Mouse (Mus musculus) left cerebral cortex, adult 11 months (tissue): Measurements from ENCODE around the gene 4933427D14Rik.

Experiments
- DNase-seq: peaks from one replicate; pipeline ENCODE4 v3.0.0; 2022; ENCODE audit warnings: low spot score

4933427D14Rik gene

DNA sequence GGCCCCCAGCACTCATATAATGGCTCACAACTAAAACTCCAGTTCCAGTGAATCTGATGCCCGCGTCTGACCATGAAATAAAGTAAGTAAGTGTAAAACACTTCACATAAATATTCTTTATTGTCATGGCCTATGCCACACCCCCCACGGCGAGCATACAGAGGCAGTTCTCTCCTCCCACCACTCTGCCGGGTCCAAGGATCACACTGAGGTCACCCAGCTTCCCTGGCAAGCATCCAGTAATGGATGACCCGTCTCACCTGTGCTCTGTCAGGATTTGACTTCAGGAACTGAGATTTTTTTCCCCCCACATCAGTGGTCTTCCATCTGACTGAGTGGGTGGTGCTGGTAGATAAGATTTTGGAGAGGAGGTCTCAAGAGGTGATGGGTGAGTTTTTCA lies 67.1 kb downstream of the 4933427D14Rik start:
- no peak for DNase-seq

DNA sequence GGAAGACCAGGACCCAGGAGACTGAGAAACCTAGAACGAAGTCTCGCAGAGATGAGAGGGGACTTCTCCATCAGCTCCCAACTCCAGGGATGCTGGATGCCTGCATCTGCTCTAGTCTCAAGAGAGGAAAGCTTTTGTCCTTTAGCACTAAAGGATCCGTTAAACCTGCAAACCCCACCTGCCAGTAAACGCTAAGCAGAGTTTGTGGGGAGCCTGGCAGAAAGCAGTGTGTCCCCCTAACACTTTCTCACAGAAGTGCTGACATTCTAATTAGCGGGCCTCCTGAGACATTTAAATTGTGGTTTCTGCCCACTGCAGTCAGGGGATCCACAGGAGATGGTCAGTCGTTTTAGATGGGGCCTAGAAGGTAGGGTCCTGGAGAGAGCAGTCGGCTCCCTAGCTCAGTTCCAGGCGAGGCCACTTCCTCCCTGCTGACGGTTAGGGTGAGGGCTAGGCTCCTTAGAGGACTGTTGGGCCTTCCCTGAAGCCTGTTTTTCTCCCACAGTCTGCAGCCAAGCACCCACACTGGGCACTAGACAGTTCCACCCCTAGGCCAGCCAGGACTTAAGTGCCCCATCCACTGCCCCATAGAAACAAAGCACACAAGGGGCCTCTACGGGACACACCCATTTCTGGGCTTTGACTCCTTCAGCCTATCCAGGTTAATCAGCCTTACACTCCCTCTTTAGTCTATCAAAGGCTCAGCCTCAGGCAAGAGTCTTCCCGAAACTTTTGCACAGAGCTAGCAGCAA lies 70.9 kb downstream of the 4933427D14Rik start:
- no peak for DNase-seq

DNA sequence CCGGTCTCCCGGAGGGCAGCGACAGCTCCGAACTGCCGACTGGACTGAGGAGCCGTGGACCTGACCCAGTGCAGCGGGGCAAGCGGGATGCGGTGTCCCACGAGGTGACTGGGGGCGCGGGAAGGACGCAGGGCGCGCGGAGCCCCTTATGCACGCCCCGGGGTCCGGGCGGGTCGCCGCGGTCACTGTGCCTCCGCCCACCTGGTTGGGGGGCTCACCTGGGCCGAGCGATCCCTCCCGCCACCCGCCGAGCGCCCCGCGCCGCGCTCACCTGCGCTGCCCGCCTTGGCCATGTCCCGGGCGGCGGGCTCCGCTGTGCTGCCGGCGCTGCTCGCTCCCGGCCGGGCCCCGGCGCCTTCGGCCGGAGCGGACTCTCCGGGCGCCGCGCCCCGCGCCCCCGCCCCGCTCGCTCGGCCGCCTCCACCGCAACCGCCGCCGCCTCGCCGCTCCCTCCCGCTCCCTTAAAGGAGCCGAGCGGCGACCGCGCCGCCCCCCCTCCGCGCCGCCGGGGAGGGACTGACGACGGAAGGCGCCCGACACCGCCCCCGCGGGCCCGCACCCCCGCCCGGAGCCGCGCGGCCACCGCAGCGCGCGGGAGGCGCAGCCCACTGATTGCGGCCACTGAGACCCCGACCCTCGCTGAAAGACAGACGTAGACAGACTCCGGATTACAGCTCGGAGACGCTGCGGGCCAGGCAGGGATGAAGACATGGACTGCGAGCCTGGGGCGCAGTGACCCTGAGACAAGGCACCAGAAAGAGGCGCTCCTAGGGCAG lies 71.7 kb downstream of the 4933427D14Rik start, which contains the start of gene Pitpnm3:
Pitpnm3 (minus strand) TSS at position 396 of the 776 bp plus-strand sequence.
- DNase-seq: no peak

DNA sequence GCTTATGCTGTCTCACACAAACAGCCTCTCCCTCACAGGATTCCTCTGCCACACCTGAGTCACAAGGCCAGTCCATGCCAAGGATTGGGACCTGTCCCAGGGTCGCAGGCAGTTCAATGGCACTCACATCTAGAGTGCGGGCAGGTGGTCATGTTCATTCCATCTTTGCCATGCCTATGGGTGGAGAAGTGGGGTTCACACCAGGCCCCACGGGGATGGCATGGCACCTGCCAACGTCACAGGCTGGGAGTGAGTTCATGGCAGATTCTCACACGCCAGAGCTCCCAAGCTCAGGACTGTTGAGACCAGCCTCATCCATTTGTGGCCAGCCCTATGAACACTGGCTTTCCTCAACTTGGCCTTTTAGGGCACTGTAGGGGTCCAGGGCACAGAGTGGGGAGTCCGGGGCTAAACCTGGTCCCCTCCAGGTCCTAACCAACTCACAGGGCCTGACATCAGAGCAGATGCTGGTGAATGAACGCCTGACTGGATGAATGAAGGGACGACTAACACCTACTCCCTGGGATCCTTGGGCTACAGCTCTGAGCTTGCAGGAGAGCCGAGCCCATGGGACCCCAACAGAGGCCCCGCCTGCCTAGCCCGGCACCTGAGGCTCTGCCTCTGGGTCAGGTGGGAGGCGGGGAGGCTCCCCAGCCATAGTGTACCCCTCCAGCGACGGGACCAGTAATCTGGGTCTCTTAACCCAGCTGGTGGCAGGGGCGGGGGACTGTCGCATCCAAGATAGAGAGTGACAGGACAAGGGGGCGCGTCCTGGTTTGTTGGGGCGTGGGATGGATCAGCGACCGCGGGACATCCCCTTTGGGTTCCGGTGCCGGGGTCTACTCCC lies 72.5 kb downstream of the 4933427D14Rik start:
- DNase-seq: no peak

DNA sequence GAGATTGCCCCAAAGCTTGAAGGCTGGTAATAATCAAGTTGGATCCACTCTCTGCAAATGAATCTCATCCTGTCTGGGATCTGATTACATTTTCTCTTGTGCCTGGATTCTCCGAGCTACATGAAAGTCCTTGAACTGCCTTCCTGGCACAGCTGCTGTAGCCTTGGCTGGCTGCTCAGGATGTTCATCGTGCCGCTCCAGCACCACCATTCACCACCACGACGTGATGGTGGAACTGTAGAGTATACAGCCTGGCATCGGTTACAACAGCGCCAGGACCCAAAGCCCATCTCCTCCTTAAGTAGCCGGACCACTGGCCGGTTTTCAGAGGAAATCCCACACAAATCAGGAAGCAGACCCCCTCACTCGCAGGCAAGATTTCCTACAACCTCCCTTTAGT lies 74.2 kb downstream of the 4933427D14Rik start:
- no peak for DNase-seq

DNA sequence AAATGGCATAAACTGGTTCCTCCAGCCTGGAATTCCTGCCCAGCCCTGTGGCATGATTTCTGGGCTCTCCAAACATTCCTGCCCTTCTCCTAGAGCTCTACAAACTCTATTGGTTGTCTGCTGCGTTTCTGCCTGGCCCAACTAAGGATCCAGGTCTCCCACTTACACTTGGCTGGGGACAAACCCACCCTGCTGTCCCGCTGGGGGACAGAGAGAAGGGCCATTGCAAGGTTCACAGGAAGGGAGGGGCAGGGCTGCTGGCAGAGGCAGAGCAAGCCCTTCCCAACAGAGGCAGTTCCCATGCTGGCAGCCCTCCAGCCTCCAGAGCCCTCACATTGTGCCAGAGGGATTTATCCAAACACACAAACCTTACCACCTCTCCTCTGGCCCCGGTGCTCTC lies 75.0 kb downstream of the 4933427D14Rik start:
- no peak for DNase-seq

DNA sequence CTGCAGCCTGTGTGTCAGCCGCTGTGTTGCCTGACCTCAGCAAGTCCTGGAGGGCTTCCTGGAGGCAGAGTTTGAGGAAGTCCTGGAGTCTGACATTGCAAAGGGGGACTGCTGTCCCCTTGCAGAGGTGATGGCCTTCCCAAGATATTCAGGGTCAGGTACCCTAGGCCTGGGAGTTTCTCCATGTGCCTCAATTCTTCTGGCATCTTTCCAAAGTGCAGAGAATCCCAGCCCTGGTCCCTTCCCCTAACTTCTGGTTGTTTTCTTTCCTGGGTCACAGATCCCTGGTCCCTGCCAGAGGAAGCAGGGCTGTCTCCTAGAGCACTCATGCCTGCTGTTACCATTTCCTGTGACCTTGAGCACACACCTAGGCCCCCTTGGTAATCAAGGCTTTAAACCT lies 75.6 kb downstream of the 4933427D14Rik start:
- no peak for DNase-seq

DNA sequence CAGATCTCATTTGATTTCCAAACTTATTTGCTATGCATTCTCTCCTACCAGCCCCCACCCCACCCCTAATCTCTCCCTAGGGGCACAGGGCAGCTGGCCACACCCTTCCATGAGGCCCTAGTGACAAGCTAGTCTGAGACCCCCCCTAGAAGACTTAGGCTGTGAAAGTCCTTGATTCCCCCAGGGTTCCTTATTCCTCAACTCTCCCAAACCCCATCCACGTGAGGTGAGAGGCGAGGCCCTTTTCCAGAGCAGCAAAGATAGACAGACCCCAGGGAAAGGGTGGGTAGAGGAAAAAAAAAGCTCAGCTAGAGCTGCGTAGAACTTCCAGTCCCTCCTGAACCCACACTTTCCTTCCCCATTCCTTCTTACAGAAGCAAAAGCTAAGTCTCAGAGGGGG lies 76.4 kb downstream of the 4933427D14Rik start:
- DNase-seq: no peak

DNA sequence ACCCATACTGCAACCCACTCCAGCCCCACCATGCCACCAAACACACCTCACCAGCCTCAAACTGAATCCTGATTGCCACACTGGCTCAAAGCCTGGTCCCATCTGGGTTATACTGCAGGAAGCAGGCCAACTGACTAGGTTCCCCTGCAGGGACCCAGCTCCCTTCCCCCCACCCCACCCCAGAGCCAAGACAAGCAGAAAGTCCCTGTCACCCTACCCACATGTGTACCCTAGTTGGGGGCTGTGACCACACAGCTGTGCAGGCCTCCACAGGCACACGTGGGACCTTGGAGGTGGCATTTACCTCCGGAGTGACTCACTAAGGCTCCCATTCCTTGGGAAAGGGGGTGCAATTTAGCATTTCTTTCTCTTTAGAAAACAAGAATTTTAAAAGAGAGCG lies 76.8 kb downstream of the 4933427D14Rik start:
- no peak for DNase-seq

DNA sequence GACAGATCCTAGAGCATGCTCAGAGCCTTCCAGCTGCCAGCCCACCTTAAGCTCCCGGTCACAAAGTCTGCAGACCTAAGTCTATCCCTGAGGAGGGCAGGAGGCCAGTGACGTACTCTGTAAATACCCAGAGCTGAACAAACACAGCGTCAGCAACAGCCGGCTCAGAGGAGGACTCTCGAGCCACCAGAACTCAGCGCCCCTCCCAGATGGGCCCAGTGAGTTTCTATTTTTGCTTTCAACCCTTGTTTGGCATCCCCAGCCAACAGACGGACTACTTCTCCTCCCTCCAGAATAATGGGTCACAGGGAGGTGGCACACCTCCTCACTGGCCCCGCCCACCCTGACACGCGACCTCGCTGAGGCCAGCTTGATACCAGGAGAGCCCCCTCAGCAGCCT lies 77.2 kb downstream of the 4933427D14Rik start:
- DNase-seq: no peak

DNA sequence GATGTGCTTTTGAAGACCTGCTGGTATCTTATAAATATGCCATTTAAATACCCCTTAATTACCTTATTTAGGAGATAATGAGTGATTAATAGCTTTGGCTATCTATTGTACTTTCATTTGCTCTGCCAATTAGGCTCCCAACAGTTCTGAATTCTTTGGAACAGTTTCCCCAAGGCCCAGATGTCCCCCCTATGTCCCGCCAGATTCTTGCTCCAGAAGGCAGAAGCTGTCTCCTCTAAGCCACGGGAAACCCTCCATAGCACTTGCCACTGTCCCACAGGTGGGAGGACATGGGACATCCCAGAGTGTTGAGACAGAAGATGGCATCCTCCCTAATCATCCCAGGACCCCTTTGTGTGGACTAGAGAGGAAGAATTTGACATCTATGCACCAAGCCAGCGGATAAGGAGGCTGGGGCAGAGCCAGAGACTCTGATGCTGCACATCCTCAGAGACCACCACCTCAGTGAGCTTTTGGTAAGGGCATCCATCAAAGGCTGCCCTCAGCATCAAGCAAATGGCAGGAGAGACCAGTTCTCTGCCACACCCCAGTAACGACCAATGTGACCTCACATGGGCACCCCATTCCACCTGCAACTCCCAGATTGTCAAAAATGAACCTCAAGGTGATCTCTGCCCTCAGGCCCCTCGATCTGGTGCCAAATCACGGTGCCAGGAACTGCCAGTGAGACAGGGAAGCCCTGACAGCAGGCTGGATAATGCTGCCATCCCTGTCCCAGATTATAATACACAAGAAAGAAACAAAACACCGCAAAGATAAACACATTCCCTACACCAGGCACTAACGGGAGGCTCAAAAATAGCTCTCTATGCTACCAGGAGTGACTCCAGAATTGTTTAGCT lies 78.0 kb downstream of the 4933427D14Rik start:
- DNase-seq: no peak

DNA sequence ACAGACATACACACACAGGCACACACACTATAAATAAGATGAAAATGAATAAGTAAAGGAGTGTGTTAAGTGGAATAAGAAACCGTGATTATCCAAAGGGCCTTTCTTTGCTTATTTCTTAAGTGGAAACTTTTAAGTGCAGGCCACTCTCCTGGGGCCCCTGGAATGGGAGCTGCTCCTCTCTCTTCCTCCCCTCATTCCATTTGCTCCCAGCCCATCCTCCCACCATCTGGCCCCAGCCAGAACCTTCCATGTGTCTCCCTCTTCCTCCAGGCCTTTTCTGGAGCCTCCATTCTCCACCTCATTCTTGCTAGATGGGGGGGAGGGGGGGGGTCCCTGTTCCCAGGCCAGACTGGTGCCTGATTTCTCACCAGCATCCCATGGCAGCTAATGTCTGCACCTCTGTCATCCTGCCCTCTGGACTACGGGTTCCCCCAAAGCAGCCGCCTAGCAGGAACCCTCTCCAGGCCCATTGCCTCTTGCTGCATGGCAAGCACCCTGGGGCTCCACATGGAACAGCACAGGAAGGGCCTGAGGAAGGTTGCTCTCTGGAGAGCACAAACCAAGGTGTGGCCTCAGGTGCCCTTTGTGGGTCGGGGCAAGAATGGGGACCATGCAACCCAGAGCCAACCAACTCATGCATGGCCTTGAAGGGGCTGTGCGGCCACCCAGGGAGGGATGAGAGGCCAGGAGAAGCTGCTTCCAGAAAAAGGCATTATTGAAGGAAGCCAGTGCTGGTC lies 79.6 kb downstream of the 4933427D14Rik start:
- DNase-seq: no peak

DNA sequence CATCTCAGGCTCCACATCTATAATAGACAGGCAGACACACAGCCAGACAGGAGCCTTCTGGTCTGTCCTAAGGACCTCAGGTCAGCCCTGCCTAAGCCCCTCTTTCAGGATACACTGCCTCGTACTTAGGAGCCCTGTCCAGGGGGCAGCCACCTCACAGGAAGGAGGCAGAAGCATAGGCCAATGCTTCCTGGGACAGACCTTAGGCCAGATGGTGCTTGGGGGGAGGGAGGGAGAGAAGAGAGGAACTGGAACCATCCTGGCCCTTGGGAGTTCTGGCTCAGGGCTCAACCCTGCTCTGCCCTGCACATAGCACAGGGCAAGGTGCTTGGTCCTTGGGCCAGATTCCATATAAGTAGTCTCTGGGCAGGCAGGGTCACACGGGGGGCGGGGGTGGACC lies 81.5 kb downstream of the 4933427D14Rik start:
- no peak for DNase-seq

DNA sequence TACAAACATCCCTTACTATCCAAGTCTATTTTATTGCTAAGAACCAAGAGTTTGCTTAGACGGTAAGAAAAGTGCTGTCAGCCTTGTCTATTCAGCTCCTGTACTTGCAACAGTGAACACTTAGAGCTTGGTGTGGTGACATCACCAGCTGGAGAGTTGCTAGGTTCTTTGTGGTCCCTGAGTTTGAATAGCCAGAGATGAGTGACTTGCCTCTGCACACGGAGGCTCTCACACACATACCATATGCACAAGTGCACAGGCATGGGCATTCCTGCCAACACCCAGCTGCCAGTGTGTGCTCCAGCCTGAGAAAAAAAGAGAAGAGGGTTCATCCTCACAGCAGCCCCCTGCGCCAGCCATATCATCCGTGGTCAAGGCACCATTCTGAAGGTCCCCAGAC lies 83.7 kb downstream of the 4933427D14Rik start:
- no peak for DNase-seq

DNA sequence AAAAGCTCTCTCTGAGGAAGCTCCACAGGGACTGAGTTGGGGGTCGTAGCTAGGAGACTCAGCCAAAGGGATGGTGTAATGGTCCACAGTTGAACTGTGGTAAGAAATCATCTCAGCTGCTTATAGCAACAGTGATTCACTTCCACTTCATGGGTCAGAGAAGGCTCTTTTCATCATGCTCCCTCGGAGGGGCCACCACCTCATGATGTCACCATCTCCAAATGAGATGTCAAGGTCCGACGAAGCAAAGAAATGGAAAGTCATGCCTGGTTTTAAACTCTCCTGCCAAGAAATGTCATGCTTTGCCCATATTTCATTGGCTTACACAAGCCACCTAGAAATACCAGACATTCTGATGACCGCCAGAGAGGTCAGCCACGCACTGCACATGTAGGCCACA lies 86.9 kb downstream of the 4933427D14Rik start:
- no peak for DNase-seq

DNA sequence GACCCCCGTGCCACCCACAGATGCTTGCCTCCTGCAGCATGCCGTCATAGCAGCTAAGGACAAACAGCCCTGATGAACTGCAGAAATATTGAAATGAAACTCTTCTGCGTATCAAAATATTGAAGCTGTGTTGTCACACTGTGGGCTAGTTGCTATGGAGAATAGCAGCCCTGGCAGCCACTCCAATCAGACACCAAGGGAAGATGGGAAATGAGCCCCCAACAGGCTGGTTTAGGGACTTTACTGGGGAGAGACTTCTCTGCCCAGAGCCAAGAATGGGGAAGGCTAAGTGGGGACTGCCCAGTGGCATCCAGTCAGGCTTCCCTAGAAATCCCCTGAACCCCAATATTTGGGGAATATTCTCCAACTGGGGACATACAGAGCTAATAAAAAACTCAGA lies 88.6 kb downstream of the 4933427D14Rik start:
- no peak for DNase-seq

DNA sequence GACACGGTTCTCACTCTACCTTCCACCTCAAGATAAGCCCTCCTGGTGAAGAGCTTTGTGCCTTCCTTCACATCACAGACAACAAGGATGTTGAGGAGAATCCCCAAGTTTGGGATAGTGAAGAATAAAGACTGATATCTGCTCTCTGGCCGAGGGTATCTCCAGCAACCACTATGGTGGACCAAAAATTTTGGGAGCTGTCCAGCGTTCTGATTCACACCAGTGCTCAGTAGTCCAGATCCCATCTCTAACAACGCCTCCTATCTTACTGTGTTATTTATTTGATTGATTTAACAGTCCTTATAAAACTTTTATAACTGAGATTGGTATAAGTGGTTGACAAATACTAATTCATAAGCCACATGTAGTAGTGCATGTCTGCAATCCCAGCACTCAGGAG lies 94.0 kb downstream of the 4933427D14Rik start:
- no peak for DNase-seq

DNA sequence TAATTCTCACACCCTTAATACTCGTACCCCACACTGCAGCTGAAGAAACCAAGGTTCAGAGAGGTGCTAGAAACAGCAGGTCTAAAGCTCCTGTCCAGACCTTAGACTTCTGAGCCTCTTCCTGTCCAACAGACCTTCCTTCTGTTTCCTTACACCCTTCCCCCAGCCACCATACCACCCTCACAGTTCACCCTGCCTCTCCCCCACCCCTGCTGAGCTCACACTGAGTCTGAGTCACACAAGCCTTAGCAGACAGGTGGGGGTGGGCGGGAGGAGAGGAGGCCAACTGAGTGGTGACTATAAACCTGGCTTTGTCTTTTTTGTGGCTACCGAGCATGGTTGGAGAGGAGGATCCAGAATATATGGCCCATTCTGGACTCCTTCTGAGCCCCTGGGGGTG lies 96.5 kb downstream of the 4933427D14Rik start:
- DNase-seq: no peak

DNA sequence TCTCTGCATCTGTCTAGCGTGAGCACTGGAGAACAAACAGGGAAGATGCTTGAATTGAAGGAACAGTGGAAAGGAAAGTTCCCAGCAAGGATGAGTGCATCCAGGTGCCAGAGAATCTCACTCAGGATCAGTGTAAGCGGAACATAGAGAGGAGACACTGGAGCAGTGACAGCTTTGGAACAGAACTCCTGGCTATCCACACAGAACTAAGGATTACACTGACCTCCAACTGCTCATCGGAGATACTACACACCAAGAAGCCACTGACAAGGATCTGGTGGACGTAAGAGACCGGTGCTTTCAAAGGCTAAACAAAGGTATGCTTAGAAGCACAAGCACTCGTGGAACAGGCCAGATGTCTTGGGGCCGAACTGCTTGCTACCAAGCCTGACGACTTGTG lies 103.0 kb downstream of the 4933427D14Rik start:
- DNase-seq: no peak
